Mouse (Mus musculus): ENCODE measurements at regions not wholly inside any gene's neighbourhood (a gene's known extent, or its start where the extent isn't known, plus 50 kb on each side); places are given as distances from the start of the nearest gene placed in this dataset.

GRCm38 (mm10) chr6:11494427-11494826 lies 412.9 kb downstream of the Ndufa4 start:
- no peak for TF ChIP-seq EP300 (optimal IDR thresholded peaks at IDR 0.05)
- no peak for TF ChIP-seq CTCF (IDR thresholded peaks at IDR 0.05; ENCODE audit: low read depth)
